Mouse (Mus musculus): ENCODE results near the gene Ppp1ca.

The Ppp1ca gene

DNA sequence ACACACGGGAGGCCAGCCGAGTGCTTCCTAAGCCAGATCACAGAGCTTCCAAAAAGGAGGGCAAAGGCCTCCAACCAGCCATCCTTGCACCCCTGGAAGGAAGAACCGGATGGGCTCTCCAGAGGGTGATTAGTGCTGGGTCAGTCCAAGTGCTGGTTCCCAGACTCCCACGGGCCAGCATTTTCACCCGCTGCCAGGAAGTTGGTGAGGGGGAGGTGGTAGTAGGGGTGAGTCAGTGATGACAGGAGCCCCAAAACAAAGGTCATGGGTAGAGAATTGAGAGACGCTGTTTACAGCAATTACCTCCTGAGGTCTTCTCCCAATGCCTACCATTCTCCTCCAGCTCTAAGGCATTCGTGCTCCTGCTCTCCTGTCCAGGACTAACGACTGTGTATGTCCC, 38.5 kb downstream of the Ppp1ca start:
- no peak for DNase-seq (ENCODE audit: extremely low spot score, low read depth, low spot score)

- no peak for DNase-seq (ENCODE audit: extremely low spot score, low read depth, low spot score)
Measured at GRCm38 (mm10) chr19:4231253-4232185, 39.7 kb downstream of the Ppp1ca start, which contains the start of gene Pold4. Gene Pold4 (plus strand): TSS chr19:4231899.

- DNase-seq (ENCODE audit: extremely low spot score, low read depth, low spot score): no peak
Measured at GRCm38 (mm10) chr19:4232186-4232572, 40.3 kb downstream of the Ppp1ca start.

GRCm38 (mm10) chr19:4232651-4233050, 40.8 kb downstream of the Ppp1ca start:
- no peak for DNase-seq (ENCODE audit: extremely low spot score, low read depth, low spot score)

GRCm38 (mm10) chr19:4234548-4234947, 42.7 kb downstream of the Ppp1ca start:
- DNase-seq (ENCODE audit: extremely low spot score, low read depth, low spot score): no peak

GRCm38 (mm10) chr19:4240247-4240668, 48.4 kb downstream of the Ppp1ca start:
- no peak for DNase-seq (ENCODE audit: extremely low spot score, low read depth, low spot score)

DNA sequence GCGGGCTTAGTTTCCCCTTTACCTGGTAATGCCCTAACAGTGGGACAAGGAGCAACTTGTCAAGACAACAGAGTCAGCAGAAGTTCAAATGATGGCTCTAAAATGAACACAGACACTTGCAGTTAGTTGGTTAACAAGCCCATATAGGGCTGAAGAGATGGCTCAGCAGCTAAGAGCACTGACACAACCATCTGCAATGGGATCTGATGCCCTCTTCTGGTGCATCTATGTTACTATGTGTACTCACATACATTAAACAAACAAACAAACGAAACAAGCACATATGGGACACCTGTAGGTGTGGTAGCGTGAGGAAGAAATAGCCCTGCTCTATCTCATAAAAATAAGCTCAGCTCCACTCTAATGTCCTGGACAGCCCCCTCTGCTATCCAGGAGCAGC, 50.6 kb downstream of the Ppp1ca start:
- DNase-seq (ENCODE audit: extremely low spot score, low read depth, low spot score): no peak

DNA sequence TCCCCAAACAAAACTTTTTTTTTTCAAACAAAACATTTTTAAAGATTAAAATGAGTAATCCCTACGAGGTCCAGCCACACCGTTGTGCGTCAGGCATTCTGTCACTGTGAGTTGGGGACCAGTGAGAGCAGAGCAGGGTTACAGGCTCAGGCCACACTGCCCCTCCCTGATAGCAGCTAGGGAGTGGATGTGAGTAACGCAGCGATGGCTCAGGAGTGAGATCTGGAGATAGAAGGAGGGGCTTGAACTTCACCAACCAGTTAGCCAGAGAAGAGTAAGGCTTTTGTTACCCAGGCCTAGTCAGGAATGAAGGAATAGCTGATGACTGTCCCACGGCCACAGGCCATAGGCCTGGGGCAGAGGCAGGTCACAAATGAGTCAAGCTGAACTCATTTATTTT, 52.9 kb downstream of the Ppp1ca start:
- DNase-seq (ENCODE audit: extremely low spot score, low read depth, low spot score): no peak

Data from hindlimb bud, embryonic 11.5 days (tissue).